Mouse (Mus musculus) CH12.LX (cell line): ENCODE results near the gene Cebpb. TPM values are rescaled to one million over a fixed set of nuclear protein-coding genes. Genes with fewer than 3 reads are reported as not detected.
A peak's percentile ranks its signal among the peaks of the same experiment; 100 is the strongest.

ENCODE experiments used
- DNase-seq: peaks from one replicate; pipeline ENCODE4 v3.0.0-alpha.2; 2013; ENCODE audit errors: extremely low read depth
- H3K27ac ChIP-seq: 2 replicates; pipeline ENCODE4 v1.5.1; 2012; ENCODE audit warnings: low read depth, mild to moderate bottlenecking, control low read depth, moderate library complexity; ENCODE audit not compliant: insufficient read depth
- H3K27me3 ChIP-seq: replicated peaks from 2 replicates; pipeline ENCODE3; 2012; ENCODE audit warnings: inconsistent platforms
- H3K36me3 ChIP-seq, 2 experiments: replicated peaks in 1 of 2; 2 replicates each; pipeline versions ENCODE3 to v1.6.1; 2012; ENCODE audit warnings: inconsistent platforms in 1 of 2, low read length in 1 of 2, mild to moderate bottlenecking in 1 of 2, mixed read lengths in 1 of 2, moderate library complexity in 1 of 2; ENCODE audit not compliant: control insufficient read depth in 1 of 2, insufficient read depth in 1 of 2
- H3K4me1 ChIP-seq, 2 experiments: 2 replicates each; pipeline ENCODE4 v1.6.1; 2012; ENCODE audit warnings: inconsistent platforms in 1 of 2, moderate library complexity in 1 of 2; ENCODE audit not compliant: insufficient read depth in 2 of 2, control insufficient read depth in 1 of 2
- H3K4me2 ChIP-seq: 2 replicates; pipeline ENCODE4 v1.6.1; 2012; ENCODE audit warnings: low read depth, mild to moderate bottlenecking, control low read depth; ENCODE audit not compliant: poor library complexity, insufficient read depth, severe bottlenecking
- H3K4me3 ChIP-seq, 3 experiments: fragments of 150-350 bp in 1 of 3; sonication (generic) in 1 of 3; replicated peaks in 1 of 3; 2 replicates each; pipeline versions ENCODE3 to v1.5.1; 2011 to 2012; ENCODE audit warnings: low read depth in 2 of 3, low read length in 2 of 3, mild to moderate bottlenecking in 2 of 3, moderate library complexity in 2 of 3, control low read depth in 1 of 3, improper control_type of control experiment in 1 of 3, inconsistent platforms in 1 of 3, mixed read lengths in 1 of 3; ENCODE audit not compliant: poor library complexity in 1 of 3
- H3K79me2 ChIP-seq: replicated peaks from 2 replicates; pipeline ENCODE4 v1.6.1; 2012; ENCODE audit warnings: mild to moderate bottlenecking, moderate library complexity; ENCODE audit not compliant: control insufficient read depth, poor library complexity, insufficient read depth, severe bottlenecking; ENCODE audit errors: extremely low read depth
- H3K9ac ChIP-seq: 2 replicates; pipeline ENCODE4 v1.6.1; 2012; ENCODE audit warnings: low read depth, mild to moderate bottlenecking, control low read depth, moderate library complexity; ENCODE audit not compliant: insufficient read depth
- H3K9me3 ChIP-seq: replicated peaks from 2 replicates; pipeline ENCODE3; 2012; ENCODE audit warnings: low read length, inconsistent platforms, mixed read lengths
- CHD2 ChIP-seq: IDR thresholded peaks from 2 replicates; pipeline ENCODE4 v1.6.1; 2011; ENCODE audit warnings: low read length, improper control_type of control experiment
- ELF1 ChIP-seq: IDR thresholded peaks from 2 replicates; pipeline ENCODE4 v1.6.1; 2014; ENCODE audit warnings: low read depth, mild to moderate bottlenecking, inconsistent platforms, low read length, improper control_type of control experiment
- GABPA ChIP-seq: IDR thresholded peaks from 2 replicates; pipeline ENCODE4 v1.6.1; 2012; ENCODE audit warnings: low read depth, low read length, improper control_type of control experiment, inconsistent platforms; ENCODE audit not compliant: insufficient replicate concordance
- IRF4 ChIP-seq: IDR thresholded peaks from 2 replicates; pipeline ENCODE4 v1.6.1; 2014; ENCODE audit warnings: low read depth, mild to moderate bottlenecking, inconsistent platforms, low read length, improper control_type of control experiment
- JUN ChIP-seq: IDR thresholded peaks from 2 replicates; pipeline ENCODE4 v1.6.1; 2011; ENCODE audit warnings: low read depth, mild to moderate bottlenecking, low read length, improper control_type of control experiment, moderate library complexity; ENCODE audit not compliant: insufficient read depth
- JUND ChIP-seq: conservative IDR thresholded peaks from 2 replicates; pipeline ENCODE4 v1.6.1; 2011; ENCODE audit warnings: low read depth, low read length, improper control_type of control experiment
- MAFK ChIP-seq: IDR thresholded peaks from 2 replicates; pipeline ENCODE4 v1.6.1; 2011; ENCODE audit warnings: low read length, improper control_type of control experiment; ENCODE audit not compliant: insufficient replicate concordance
- MAX ChIP-seq: IDR thresholded peaks from 2 replicates; pipeline ENCODE4 v1.6.1; 2011; ENCODE audit warnings: low read length, improper control_type of control experiment
- NELFE ChIP-seq: IDR thresholded peaks from 2 replicates; pipeline ENCODE4 v1.6.1; 2011; ENCODE audit warnings: low read depth, low read length, improper control_type of control experiment
- POLR2A ChIP-seq: IDR thresholded peaks from 2 replicates; pipeline ENCODE4 v1.6.1; 2011; ENCODE audit warnings: low read depth, mild to moderate bottlenecking, improper control_type of control experiment, low read length
- RAD21 ChIP-seq: IDR thresholded peaks from 2 replicates; pipeline ENCODE4 v1.6.1; 2011; ENCODE audit warnings: low read depth, mild to moderate bottlenecking, low read length, improper control_type of control experiment, moderate library complexity
- SMC3 ChIP-seq: IDR thresholded peaks from 2 replicates; pipeline ENCODE4 v1.6.1; 2011; ENCODE audit warnings: low read depth, low read length, improper control_type of control experiment
- TCF12 ChIP-seq: IDR thresholded peaks from 2 replicates; pipeline ENCODE4 v1.6.1; 2014; ENCODE audit warnings: low read depth, mild to moderate bottlenecking, inconsistent platforms, low read length, improper control_type of control experiment
- UBTF ChIP-seq: IDR thresholded peaks from 2 replicates; pipeline ENCODE4 v1.6.1; 2012; ENCODE audit warnings: low read depth, mild to moderate bottlenecking, inconsistent platforms, low read length, improper control_type of control experiment, moderate library complexity
- USF1 ChIP-seq: IDR thresholded peaks from 2 replicates; pipeline ENCODE4 v1.6.1; 2014; ENCODE audit warnings: low read depth, mild to moderate bottlenecking, inconsistent platforms, low read length, improper control_type of control experiment
- USF2 ChIP-seq: conservative IDR thresholded peaks from 2 replicates; pipeline ENCODE4 v1.6.1; 2011; ENCODE audit warnings: low read depth, low read length, improper control_type of control experiment
- ZKSCAN1 ChIP-seq: IDR thresholded peaks from 2 replicates; pipeline ENCODE4 v1.6.1; 2012; ENCODE audit warnings: low read depth, inconsistent platforms, low read length, improper control_type of control experiment, borderline replicate concordance
- ZMIZ1 ChIP-seq: IDR thresholded peaks from 2 replicates; pipeline ENCODE4 v1.6.1; 2012; ENCODE audit warnings: low read depth, mild to moderate bottlenecking, inconsistent platforms, low read length, improper control_type of control experiment
- ZNF384 ChIP-seq: IDR thresholded peaks from 2 replicates; pipeline ENCODE4 v1.6.1; 2012; ENCODE audit warnings: low read depth, low read length, improper control_type of control experiment, inconsistent platforms
- dilution Hi-C: fragments of 300-500 bp; cut with MboI; formaldehyde crosslinking; loops from 2 replicates; pipeline ENCODE4 v1.14.3; 2020; ENCODE audit warnings: low sequenced_read_pairs; ENCODE audit not compliant: extremely low pct_unique_long_range_greater_than_20kb, extremely low pct_ligation_motif_present
- in situ Hi-C: fragments of 300-500 bp; cut with MboI; formaldehyde crosslinking; loops from 3 replicates; pipeline ENCODE4 v1.14.3; 2019; ENCODE audit warnings: low sequenced_read_pairs, low pct_ligation_motif_present, low pct_unique_long_range_greater_than_20kb, mixed read lengths
- polyA plus RNA-seq: library from polyadenylated mRNA; unstranded; fragments of >175 nt; gene quantifications from 2 replicates; pipeline ENCODE4 v1.2.1, GENCODE M21; 2012; ENCODE audit warnings: low read depth; ENCODE audit not compliant: insufficient read length
- total RNA-seq, 2 experiments: library from RNA; depleted of rRNA; stranded (reverse); fragments of 300-350 nt in 1 of 2; fragments of >200 nt in 1 of 2; gene quantifications; 2 replicates each; pipeline ENCODE4 v1.2.3; 2012 to 2014

The Cebpb gene
- total and polyA plus RNA-seq, 3 experiments = 0.19 to 6.2 (median 0.24) TPM

DNA sequence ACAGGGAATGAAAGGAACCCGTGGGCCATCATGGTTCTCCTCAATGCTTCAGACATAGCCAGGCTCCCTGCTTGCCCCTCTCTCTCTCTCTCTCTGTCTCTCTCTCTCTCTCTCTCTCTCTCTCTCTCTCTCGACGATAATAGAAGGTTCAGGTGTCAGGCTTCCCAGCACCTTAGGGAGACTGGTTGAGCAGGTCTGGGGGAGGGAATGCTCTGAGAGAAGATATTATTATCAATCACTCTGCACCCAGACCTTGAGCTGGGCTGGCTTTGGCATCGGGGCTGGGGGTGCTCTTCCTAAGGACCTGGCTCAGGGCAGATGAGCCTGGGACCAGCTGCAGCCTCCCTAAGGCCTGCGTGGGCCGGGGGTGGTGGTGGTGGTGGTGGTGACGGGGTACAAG is 41.3 kb downstream of the Cebpb start:
- TF ChIP-seq NELFE = no peak
- TF ChIP-seq POLR2A = no peak
- no peak for TF ChIP-seq USF2
- no peak for TF ChIP-seq MAFK
- TF ChIP-seq GABPA = no peak
- no peak for DNase-seq
- H3K4me3 ChIP-seq = no peak overlapping the region
- no peak overlapping the region for H3K27ac ChIP-seq
- no peak overlapping the region for H3K9ac ChIP-seq
- H3K9me3 ChIP-seq = peaks cover 5% of the 10 kb centered on the region
- in situ Hi-C loops = no loop called here
- H3K36me3 ChIP-seq = no peaks in the 10 kb centered on the region
- peaks cover 99% of the 10 kb centered on the region for H3K27me3 ChIP-seq
- dilution Hi-C loops = no loop called here
- H3K79me2 ChIP-seq = no peaks in the 10 kb centered on the region
- H3K4me2 ChIP-seq = no peak overlapping the region
- H3K4me1 ChIP-seq = peaks cover 0 to 7% of the 10 kb centered on the region in 2 experiments; a peak in 2 of 4 replicates

DNA sequence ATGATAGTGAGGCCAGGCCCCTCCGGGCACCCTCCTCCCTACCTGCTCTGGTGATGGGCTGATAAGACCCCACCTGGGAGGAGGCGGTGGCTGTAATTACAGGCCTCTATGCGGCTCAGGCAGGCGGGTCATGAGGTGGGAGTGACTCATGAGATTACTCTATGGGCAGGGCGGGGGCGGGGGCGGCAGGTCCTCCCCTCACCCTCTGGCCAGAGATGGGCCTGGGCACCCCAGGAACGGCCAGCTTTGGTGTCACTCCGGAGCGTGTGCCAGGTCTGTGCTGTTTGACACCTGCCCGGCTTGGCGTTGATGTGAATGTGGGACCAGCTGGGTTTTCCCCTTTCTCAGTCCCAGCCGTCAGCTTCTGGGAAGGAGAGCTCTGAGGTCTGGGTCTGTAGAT is 42.4 kb downstream of the Cebpb start:
- H3K4me2 ChIP-seq = no peak overlapping the region
- H3K4me1 ChIP-seq = peaks cover 0 to 7% of the 10 kb centered on the region in 2 experiments; a peak in 2 of 4 replicates
- peaks cover 97% of the 10 kb centered on the region for H3K27me3 ChIP-seq
- no peaks in the 10 kb centered on the region for H3K79me2 ChIP-seq
- TF ChIP-seq SMC3 = no peak
- 0 out of 2 replicates have a peak, but pooled peaks have one; percentile 32 for TF ChIP-seq TCF12
- no peak overlapping the region for H3K27ac ChIP-seq
- no peaks in the 10 kb centered on the region for H3K36me3 ChIP-seq
- no peak for DNase-seq
- in situ Hi-C loops (no loop called here), dilution Hi-C loops (no loop called here)
- no peak overlapping the region for H3K9ac ChIP-seq
- H3K4me3 ChIP-seq = no peak overlapping the region
- H3K9me3 ChIP-seq = peaks cover 2% of the 10 kb centered on the region

DNA sequence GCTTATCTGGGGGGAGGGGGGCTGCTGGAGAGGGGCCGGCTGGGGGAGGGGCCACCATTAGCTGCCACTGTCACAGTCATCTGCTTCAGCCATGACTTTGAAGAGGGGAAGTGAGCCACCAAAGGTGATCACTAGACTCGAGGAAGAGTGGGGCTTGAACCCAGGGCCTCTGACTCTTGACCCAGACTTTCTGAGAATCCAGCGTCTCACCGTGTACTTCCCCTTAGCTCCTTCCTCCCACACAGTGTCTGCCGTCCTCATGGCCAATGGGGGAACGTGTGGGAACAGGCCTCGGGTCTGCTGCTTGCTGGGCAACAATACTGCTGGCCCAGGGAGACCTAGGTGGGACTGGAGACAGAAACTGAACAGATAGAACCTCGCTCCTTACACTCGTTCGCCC is 46.1 kb downstream of the Cebpb start:
- dilution Hi-C loops = no loop called here
- no peak for DNase-seq
- peaks cover 89% of the 10 kb centered on the region for H3K27me3 ChIP-seq

More for the DNA sequence above, 46.1 kb downstream of the Cebpb start:
- Histone ChIP-seq H3K9me3 (no peaks in the 10 kb centered on the region), H3K9ac (no peak overlapping the region), H3K4me2 (no peak overlapping the region), H3K27ac (no peak overlapping the region), H3K4me1 (peaks cover 0 to 7% of the 10 kb centered on the region in 2 experiments; a peak in 2 of 4 replicates), H3K4me3 (no peak overlapping the region), H3K36me3 (no peaks in the 10 kb centered on the region), H3K79me2 (no peaks in the 10 kb centered on the region)
- no peak for TF ChIP-seq USF1
- no peak for TF ChIP-seq MAFK
- TF ChIP-seq JUND = no peak
- TF ChIP-seq JUN = no peak
- TF ChIP-seq ELF1 = no peak
- TF ChIP-seq USF2 = no peak
- TF ChIP-seq GABPA = no peak
- no peak for TF ChIP-seq UBTF
- TF ChIP-seq ZKSCAN1 = no peak
- TF ChIP-seq TCF12 = no peak
- TF ChIP-seq RAD21 = no peak
- TF ChIP-seq MAX = no peak
- TF ChIP-seq POLR2A = no peak
- TF ChIP-seq IRF4 = no peak
- no peak for TF ChIP-seq ZNF384
- no peak for TF ChIP-seq CHD2
- TF ChIP-seq ZMIZ1 = no peak
- in situ Hi-C loops = no loop called here
